Mouse (Mus musculus): ENCODE data around the gene Cxadr.

GRCm38 (mm10) chr16:78376745-78377570 lies 75.7 kb downstream of the Cxadr start, which contains the start of gene Btg3:
- TF ChIP-seq CTCF (IDR thresholded peaks at IDR 0.05; ENCODE audit: control insufficient read depth, insufficient read depth, low read length) = no peak
- TF ChIP-seq POLR2A (IDR thresholded peaks at IDR 0.05; ENCODE audit: borderline replicate concordance, control insufficient read depth, low read depth, low read length) = no peak
